Mouse (Mus musculus) neural tube, embryonic 11.5 days (tissue): ENCODE data around the gene Rnf213. TPM values are rescaled to one million over a fixed set of nuclear protein-coding genes. Genes with fewer than 3 reads are reported as not detected.

ENCODE experiments used
- ATAC-seq: fragments of 200-750 bp; cut with Nextera tagmentation; 2 replicates; pipeline ENCODE4 v1.8.0; 2017; ENCODE audit warnings: moderate number of reproducible peaks, mild to moderate bottlenecking, moderate TSS enrichment, moderate library complexity; ENCODE audit not compliant: insufficient read depth, low FRiP score, low TSS enrichment
- DNase-seq: peaks from one replicate; pipeline ENCODE4 v3.0.0-alpha.2; 2015; ENCODE audit warnings: low spot score
- H3K27ac ChIP-seq: fragments of 300-500 bp; sonication (generic); 2 replicates; pipeline ENCODE4 v1.5.1; 2014; ENCODE audit warnings: low read depth, mild to moderate bottlenecking, low read length
- H3K27me3 ChIP-seq: fragments of 300-500 bp; sonication (generic); 2 replicates; pipeline ENCODE4 v1.6.1; 2014; ENCODE audit warnings: mild to moderate bottlenecking, low read length, mixed read lengths; ENCODE audit not compliant: control insufficient read depth, insufficient read depth
- H3K36me3 ChIP-seq: fragments of 300-500 bp; sonication (generic); 2 replicates; pipeline ENCODE4 v1.6.1; 2014; ENCODE audit warnings: mild to moderate bottlenecking, low read length, moderate library complexity, mixed read lengths; ENCODE audit not compliant: control insufficient read depth, insufficient read depth
- H3K4me1 ChIP-seq: fragments of 300-500 bp; sonication (generic); 2 replicates; pipeline ENCODE4 v1.6.1; 2014; ENCODE audit warnings: low read length, mixed read lengths; ENCODE audit not compliant: control insufficient read depth, insufficient read depth
- H3K4me2 ChIP-seq: fragments of 300-500 bp; sonication (generic); 2 replicates; pipeline ENCODE4 v1.6.1; 2014; ENCODE audit warnings: low read depth, mild to moderate bottlenecking, moderate library complexity
- H3K4me3 ChIP-seq: fragments of 300-500 bp; sonication (generic); 2 replicates; pipeline ENCODE4 v1.5.1; 2014; ENCODE audit warnings: low read depth, low read length
- H3K9ac ChIP-seq: fragments of 300-500 bp; sonication (generic); 2 replicates; pipeline ENCODE4 v1.6.1; 2014; ENCODE audit warnings: mild to moderate bottlenecking, low read length
- H3K9me3 ChIP-seq: fragments of 300-500 bp; sonication (generic); 2 replicates; pipeline ENCODE4 v1.6.1; 2016; ENCODE audit warnings: low read length; ENCODE audit not compliant: control insufficient read depth
- WGBS: fragments of 180-500 bp; shearing (Covaris S2); extraction: QIAGEN DNeasy Blood & Tissue Kit; methylation state at CpG from one replicate; pipeline ENCODE4 v1.1.7; 2014; 5-methylcytosine and 5-hydroxymethylcytosine counted together
- polyA plus RNA-seq: library from polyadenylated mRNA; unstranded; fragments of >200 nt; fragmentation: Nextera tagmentation; extraction: Ambion mirVana; gene quantifications from 2 replicates; pipeline ENCODE4 v1.2.1, GENCODE M21; 2014

Rnf213 gene
- polyA plus RNA-seq, 1 experiment from 2014 or later: 1.9 TPM

DNA sequence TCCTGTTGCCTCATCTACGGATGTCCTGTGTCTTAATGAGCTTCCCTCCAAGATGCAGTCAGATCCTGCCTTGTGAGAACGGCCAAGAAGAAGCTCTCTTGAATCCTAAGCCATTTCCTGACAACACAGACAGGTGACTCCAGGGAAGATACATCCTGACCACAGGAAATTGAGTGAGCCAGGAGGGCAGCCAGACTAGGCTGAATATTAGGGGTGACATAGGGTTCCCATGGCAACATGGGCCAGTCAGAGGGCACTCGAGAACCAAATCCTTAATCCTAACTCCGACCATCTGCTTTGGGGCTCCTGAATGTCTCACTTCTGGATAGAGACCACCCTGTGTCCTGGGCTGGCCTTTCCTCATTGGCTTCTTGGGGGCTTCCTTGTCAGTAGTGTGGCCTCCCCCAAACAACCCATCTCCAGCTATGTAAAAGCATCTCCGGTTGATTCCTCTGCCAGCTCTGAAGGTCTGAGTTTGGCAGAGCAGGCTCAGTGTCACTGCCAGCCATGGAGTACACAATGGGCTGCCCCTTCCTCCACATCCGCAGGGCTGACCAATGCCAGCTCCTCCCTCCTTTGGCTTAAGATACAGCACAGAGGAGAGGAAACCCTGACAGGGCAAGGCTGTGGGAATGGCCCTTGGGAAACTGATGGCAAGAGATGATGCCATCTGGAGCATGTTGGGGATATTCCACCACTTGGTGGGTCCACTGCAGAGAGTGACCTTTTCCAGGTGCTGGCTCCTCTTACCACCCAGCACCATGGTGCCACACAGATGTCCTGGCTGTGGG lies 129.2 kb downstream of the Rnf213 start:
- H3K9me3 ChIP-seq: no peaks in the 10 kb centered on the region
- H3K4me2 ChIP-seq: no peak overlapping the region
- ATAC-seq: no peak
- H3K4me1 ChIP-seq: no peaks in the 10 kb centered on the region
- WGBS: 86% methylated on average over 6 of the region's 6 CpGs
- H3K9ac ChIP-seq: no peak overlapping the region
- no peak overlapping the region for H3K27ac ChIP-seq
- H3K27me3 ChIP-seq: no peaks in the 10 kb centered on the region
- DNase-seq: no peak
- H3K4me3 ChIP-seq: no peak overlapping the region
- H3K36me3 ChIP-seq: no peaks in the 10 kb centered on the region

DNA sequence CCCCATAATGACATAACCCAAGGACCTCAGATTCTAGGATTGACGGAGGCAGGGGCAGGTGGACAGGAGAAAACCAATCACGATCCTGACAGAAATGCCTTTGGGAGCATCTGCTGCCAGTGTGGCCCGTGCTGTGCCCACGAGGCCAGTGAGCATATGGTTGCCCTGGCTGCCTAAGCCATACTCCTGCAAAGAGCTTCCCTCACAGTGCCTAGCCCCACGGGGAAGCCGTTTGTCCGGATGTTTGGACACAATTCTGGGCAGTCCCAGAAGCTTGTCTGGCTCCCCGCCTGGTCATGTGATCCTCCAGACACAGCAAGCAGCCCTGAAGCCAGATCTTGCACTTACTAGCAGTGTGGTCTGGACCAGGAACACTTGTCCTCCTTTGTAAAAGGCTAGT lies 129.9 kb downstream of the Rnf213 start:
- H3K4me1 ChIP-seq: no peaks in the 10 kb centered on the region
- no peak overlapping the region for H3K27ac ChIP-seq
- no peak overlapping the region for H3K4me2 ChIP-seq
- no peak for DNase-seq
- ATAC-seq: no peak
- WGBS: 89% methylated on average over 8 of the region's 8 CpGs
- H3K36me3 ChIP-seq: no peaks in the 10 kb centered on the region
- H3K9ac ChIP-seq: no peak overlapping the region
- H3K4me3 ChIP-seq: no peak overlapping the region
- H3K27me3 ChIP-seq: no peaks in the 10 kb centered on the region
- H3K9me3 ChIP-seq: no peaks in the 10 kb centered on the region

DNA sequence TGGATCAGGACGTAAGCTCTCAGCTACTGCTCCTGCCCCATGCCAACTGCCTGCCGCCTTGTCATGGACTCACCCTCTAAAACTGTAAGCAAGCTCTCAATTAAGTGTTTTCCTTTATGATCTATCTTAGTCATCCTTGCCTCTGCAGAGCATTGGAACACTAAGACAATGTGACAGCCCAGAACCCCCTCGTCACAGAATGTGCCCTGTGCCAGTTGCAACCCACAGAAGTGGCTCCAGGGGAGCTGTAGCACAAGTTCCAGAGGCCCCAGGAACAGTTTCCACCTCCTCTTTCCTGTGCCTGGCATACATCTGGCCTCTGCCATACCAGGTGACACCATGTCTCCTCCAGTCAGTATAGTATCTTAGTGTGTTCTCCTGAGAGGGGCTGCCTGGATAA lies 130.5 kb downstream of the Rnf213 start:
- ATAC-seq (no peak), DNase-seq (no peak)
- Histone ChIP-seq H3K27ac (no peak overlapping the region), H3K36me3 (no peaks in the 10 kb centered on the region), H3K4me1 (no peaks in the 10 kb centered on the region), H3K4me3 (no peak overlapping the region), H3K9ac (no peak overlapping the region), H3K4me2 (no peak overlapping the region), H3K27me3 (no peaks in the 10 kb centered on the region), H3K9me3 (no peaks in the 10 kb centered on the region)
- 92% methylated on average over 3 of the region's 3 CpGs for WGBS

DNA sequence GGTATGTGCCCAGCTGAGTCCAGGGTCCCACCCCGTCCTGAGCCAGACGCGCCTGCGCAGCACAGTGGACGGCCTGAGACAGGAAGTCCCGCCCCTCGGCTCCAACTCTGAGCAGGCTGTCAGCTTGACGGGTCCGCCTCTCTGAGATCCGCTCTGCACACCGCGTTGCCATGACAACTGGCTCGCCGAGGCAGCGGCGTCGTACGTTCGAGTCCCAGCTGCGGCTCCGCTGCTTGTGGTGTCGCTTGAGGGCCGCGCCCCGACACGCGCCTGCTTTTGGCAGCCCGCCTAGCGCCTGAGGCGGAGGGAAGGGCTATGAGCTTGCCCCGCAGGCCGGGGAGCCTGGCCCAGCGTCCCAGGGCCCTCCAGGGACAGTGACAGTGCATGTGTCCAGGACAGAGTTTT lies 131.6 kb downstream of the Rnf213 start:
- WGBS: 3% methylated on average over 33 of the region's 33 CpGs
- peak overlapping the region; percentile 18 for H3K4me3 ChIP-seq
- H3K4me1 ChIP-seq: no peaks in the 10 kb centered on the region
- no peaks in the 10 kb centered on the region for H3K9me3 ChIP-seq
- peak overlapping the region; percentile 5; the same call in 1 of the 2 replicates for H3K9ac ChIP-seq
- peak overlapping the region; percentile 30 for H3K4me2 ChIP-seq
- peak; percentile 92 for ATAC-seq
- H3K27me3 ChIP-seq: no peaks in the 10 kb centered on the region
- peak; percentile 92 for DNase-seq
- no peak overlapping the region for H3K27ac ChIP-seq
- H3K36me3 ChIP-seq: no peaks in the 10 kb centered on the region

DNA sequence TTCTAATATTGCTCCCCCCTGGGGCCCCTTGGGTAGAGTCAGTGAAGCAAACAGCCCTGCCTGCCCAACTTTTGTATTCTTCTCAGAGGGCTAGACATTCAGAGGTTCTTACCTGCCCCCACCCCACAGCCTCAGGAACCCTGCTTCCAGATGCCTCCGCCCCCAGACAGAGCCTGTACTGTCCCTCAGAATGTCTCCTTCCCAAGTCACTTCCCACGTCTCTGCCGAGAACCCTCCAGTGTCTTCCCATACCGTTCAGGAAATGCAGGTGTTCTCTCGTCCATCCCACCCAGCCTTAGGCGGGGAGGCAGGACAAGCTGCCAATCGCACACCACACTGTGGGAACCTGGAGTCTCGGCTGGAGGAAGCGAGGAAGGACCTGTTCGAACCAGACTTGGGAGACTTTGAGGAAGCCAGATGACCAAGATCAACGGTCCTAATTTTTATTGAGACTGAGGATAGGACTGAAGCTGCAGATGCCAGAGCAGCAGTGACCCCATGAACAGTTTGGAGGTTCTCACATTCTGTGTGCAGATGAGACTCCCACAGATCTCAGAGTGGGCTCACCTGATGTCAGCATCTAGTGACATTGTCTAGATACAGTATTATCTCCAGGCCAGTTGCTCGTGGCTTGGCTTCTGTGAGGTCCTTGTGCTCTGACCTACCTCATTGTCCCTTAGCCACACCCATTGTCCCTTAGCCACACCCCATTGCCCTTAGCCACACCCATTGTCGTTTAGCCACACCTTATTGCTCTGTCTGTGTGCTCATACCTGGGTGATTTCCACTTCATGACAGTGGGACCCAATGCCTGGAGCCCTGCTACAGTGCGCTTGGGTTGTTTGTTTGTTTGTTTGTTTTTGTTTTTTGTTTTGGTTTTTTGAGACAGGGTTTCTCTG lies 133.4 kb downstream of the Rnf213 start:
- no peak overlapping the region for H3K9ac ChIP-seq
- no peak overlapping the region for H3K4me2 ChIP-seq
- no peak overlapping the region for H3K27ac ChIP-seq
- WGBS: 79% methylated on average over 14 of the region's 14 CpGs
- no peaks in the 10 kb centered on the region for H3K27me3 ChIP-seq
- H3K4me1 ChIP-seq: no peaks in the 10 kb centered on the region
- no peak overlapping the region for H3K4me3 ChIP-seq
- no peaks in the 10 kb centered on the region for H3K36me3 ChIP-seq
- ATAC-seq (no peak), DNase-seq (no peak)
- no peaks in the 10 kb centered on the region for H3K9me3 ChIP-seq

DNA sequence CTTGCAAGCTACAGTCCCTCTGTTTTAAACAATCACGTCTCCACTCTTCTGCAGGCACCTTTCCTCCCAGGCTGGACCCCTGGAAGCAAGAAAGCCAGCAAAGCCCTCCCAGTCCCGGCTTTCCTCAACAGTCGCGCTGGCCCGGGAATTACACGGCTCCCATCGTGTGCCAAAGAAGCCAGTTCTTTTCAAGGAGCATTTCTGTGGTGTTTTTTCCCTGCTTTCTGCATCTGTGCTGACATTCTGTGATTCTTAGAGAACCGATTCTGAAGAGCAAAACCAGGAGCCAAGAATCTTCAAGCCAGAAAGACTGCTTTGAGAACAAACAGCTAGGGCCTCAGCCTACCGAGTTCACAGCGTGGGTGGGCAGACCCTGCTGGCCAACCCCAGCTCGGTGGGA lies 136.0 kb downstream of the Rnf213 start:
- 64% methylated on average over 11 of the region's 11 CpGs for WGBS
- ATAC-seq (no peak), DNase-seq (no peak)
- Histone ChIP-seq H3K9ac (no peak overlapping the region), H3K36me3 (no peaks in the 10 kb centered on the region), H3K9me3 (no peaks in the 10 kb centered on the region), H3K4me2 (no peak overlapping the region), H3K4me3 (no peak overlapping the region), H3K4me1 (no peaks in the 10 kb centered on the region), H3K27ac (no peak overlapping the region), H3K27me3 (no peaks in the 10 kb centered on the region)

DNA sequence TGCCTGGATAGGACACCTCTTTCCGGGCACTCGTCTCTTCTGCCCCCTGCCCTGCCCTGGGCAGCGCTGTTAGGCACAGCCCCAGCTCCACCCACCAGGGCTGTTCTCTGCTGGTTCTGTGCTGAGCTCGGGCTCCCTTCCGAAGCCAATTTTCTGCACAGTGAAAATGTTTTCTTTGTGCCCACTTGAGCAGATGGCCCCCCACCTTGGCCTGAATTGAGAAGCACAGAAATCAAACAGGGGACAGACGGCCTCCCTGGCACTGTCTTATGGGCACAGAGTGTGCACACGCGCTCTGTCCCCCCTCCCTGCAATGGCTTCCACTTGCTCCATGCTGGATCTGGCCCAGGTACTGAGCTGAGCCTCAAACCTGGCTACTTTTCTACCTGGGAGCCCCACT lies 139.6 kb downstream of the Rnf213 start:
- 70% methylated on average over 8 of the region's 8 CpGs for WGBS
- no peak for DNase-seq
- H3K4me1 ChIP-seq: no peaks in the 10 kb centered on the region
- H3K27ac ChIP-seq: no peak overlapping the region
- ATAC-seq: no peak
- H3K4me3 ChIP-seq: no peak overlapping the region
- H3K9me3 ChIP-seq: no peaks in the 10 kb centered on the region
- no peaks in the 10 kb centered on the region for H3K36me3 ChIP-seq
- H3K4me2 ChIP-seq: no peak overlapping the region
- H3K9ac ChIP-seq: no peak overlapping the region
- no peaks in the 10 kb centered on the region for H3K27me3 ChIP-seq

DNA sequence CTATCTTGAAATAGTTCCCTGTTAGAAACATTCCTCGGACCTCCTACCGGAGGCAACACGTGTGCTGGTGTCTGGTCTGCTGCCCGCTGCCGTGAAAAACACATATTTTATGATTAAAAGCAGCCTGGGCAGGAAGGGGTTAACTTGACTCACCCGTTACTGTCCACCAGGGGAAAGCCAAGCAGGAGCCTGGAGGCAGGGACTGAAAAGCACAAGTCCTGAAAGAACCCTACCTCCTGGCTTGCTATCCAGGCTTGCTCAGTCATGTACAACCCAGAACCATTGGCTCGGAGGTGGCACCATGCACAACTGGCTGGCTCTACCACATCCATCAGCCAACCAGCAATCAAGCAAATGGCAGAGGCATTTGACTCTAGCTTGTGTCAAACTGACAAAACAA lies 140.8 kb downstream of the Rnf213 start:
- 67% methylated on average over 7 of the region's 7 CpGs for WGBS
- no peak overlapping the region for H3K27ac ChIP-seq
- ATAC-seq (no peak), DNase-seq (no peak)
- H3K9ac ChIP-seq: no peak overlapping the region
- H3K4me1 ChIP-seq: no peaks in the 10 kb centered on the region
- H3K4me2 ChIP-seq: no peak overlapping the region
- H3K36me3 ChIP-seq: no peaks in the 10 kb centered on the region
- no peak overlapping the region for H3K4me3 ChIP-seq
- no peaks in the 10 kb centered on the region for H3K9me3 ChIP-seq
- no peaks in the 10 kb centered on the region for H3K27me3 ChIP-seq
